Mouse (Mus musculus) cerebellum, adult 2 months (tissue): ENCODE data around the gene Rbks.

ENCODE experiments used
- CTCF ChIP-seq: fragments of 200-500 bp; IDR thresholded peaks from 2 replicates; pipeline ENCODE4 v1.5.1; 2011; ENCODE audit warnings: low read depth, mild to moderate bottlenecking, control low read depth, low read length, moderate library complexity, borderline replicate concordance; ENCODE audit not compliant: insufficient read depth
- POLR2A ChIP-seq: fragments of 200-500 bp; IDR thresholded peaks from 2 replicates; pipeline ENCODE4 v1.6.1; 2011; ENCODE audit warnings: low read length, control low read depth, borderline replicate concordance; ENCODE audit not compliant: insufficient read depth

GRCm38 (mm10) chr5:31634161-31634560 is 63.3 kb downstream of the Rbks start:
- TF ChIP-seq CTCF (no peak), POLR2A (no peak)
